Mouse (Mus musculus): ENCODE data around the gene Prodh2. TPM values are rescaled to one million over a fixed set of nuclear protein-coding genes. Genes with fewer than 3 reads are reported as not detected.

The Prodh2 gene
- polyA plus RNA-seq, 1 experiment from 2014 or later: not detected

DNA sequence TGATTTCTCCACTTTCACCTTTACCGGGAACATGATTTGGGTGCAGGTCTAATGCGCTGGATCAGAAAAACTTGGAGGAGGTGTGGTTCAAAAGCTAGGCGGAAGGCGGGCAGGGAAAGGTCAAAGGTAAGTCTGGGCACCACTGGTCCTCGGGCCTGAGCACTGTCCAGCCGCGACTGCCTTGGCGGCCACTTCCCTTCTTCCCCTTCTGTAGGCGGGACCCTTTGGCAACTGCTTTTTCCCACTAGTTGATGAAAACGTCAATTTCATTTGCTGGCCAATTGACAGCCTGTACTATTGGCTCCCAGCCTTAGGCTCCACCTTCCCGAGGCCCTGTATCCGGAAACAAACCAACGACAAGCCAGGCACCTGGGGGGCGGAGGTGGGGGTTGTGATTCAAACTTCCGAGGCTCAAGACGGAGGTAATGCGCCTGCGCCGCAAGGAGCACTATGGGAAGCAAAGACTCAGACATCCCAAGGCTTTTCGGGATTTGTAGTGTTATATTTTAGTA, 66.1 kb downstream of the Prodh2 start, which contains the start of gene Lin37:
Gene Lin37, minus strand, starts transcription at position 396 of the 512 bp plus-strand sequence.
- Histone ChIP-seq H3K4me3 (ENCODE audit: low read depth, low read length) (peak within 1 kb of the TSS; percentile 65), H3K9ac (ENCODE audit: low read depth, low read length) (peak within 1 kb of the TSS; percentile 72), H3K4me1 (ENCODE audit: control insufficient read depth, insufficient read depth, low read length) (peaks cover 28% of the 10 kb centered on the region), H3K4me2 (ENCODE audit: low read length) (peak within 1 kb of the TSS; percentile 92), H3K27ac (ENCODE audit: low read length) (peak within 1 kb of the TSS; percentile 72), H3K9me3 (replicated peaks; ENCODE audit: control insufficient read depth, low read length, poor library complexity, severe bottlenecking) (no peaks in the 10 kb centered on the region), H3K36me3 (ENCODE audit: control insufficient read depth, insufficient read depth, low read length) (peaks cover 19% of the 10 kb centered on the region), H3K27me3 (ENCODE audit: control insufficient read depth, insufficient read depth, low read depth, low read length) (no peaks in the 10 kb centered on the region)
- peak; percentile 88 for ATAC-seq
- WGBS: under 1% methylated on average over 20 of the region's 20 CpGs

DNA sequence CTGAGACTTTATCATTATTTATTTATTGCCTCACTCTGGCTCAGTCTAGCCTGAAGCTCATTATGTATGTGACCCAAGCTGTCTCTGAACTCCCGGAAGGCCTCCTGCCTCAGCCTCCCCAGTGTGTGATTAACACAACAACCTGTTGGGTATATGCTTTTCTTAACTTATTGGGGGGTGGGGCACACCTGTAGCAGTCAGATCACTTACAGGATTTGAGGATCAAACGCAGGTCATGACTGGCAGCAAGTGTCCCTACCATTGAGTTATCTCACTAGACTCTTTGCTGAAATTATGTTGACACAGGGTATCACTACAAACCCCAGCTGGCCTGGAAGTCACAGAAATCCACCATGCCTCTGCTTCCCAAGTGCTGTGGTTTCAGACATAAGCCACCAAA, 66.9 kb downstream of the Prodh2 start:
- Histone ChIP-seq H3K36me3 (ENCODE audit: control insufficient read depth, insufficient read depth, low read length) (peaks cover 14% of the 10 kb centered on the region), H3K9ac (ENCODE audit: low read depth, low read length) (no peak overlapping the region), H3K4me2 (ENCODE audit: low read length) (peak overlapping the region; percentile 92), H3K27me3 (ENCODE audit: control insufficient read depth, insufficient read depth, low read depth, low read length) (no peaks in the 10 kb centered on the region), H3K9me3 (replicated peaks; ENCODE audit: control insufficient read depth, low read length, poor library complexity, severe bottlenecking) (no peaks in the 10 kb centered on the region), H3K4me1 (ENCODE audit: control insufficient read depth, insufficient read depth, low read length) (peaks cover 28% of the 10 kb centered on the region), H3K4me3 (ENCODE audit: low read depth, low read length) (no peak overlapping the region), H3K27ac (ENCODE audit: low read length) (no peak overlapping the region; the same call in 1 of the 2 replicates)
- 63% methylated on average over 2 of the region's 2 CpGs for WGBS
- no peak for ATAC-seq

DNA sequence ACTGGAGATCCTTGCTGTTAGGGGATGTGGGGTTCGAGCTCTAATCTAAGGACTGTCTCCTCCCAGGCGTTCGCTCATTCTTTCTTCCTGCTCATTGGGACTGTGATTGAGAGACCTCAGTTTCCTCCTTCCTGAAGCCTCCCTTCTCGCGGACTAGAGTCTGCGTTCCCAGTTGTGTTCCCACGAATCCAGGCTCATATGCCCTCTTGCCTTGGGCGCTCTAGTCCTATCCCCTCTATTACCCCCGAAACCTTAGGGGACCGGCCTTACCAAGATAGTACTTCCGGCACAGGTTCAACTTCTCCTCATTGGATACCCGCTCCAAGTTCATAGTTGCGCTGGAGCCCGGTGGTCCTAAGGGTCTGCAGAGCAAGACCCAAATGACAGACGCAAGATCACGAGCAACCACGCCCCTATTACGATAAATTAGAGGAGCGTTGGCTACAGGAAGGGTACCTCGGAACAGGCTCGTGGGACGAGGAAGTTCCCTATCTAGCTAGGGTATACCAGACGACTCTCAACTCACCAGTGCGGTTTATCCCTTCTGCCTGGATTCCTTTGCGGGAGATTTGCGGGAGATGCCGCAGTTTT, 69.2 kb downstream of the Prodh2 start:
- peak overlapping the region; percentile 74 for H3K27ac ChIP-seq (ENCODE audit: low read length)
- peak overlapping the region; percentile 61 for H3K9ac ChIP-seq (ENCODE audit: low read depth, low read length)
- peaks cover 28% of the 10 kb centered on the region for H3K4me1 ChIP-seq (ENCODE audit: control insufficient read depth, insufficient read depth, low read length)
- 1% methylated on average over 27 of the region's 27 CpGs for WGBS
- peaks cover 14% of the 10 kb centered on the region for H3K36me3 ChIP-seq (ENCODE audit: control insufficient read depth, insufficient read depth, low read length)
- H3K4me2 ChIP-seq (ENCODE audit: low read length): peak overlapping the region; percentile 83
- H3K4me3 ChIP-seq (ENCODE audit: low read depth, low read length): peak overlapping the region; percentile 70
- no peaks in the 10 kb centered on the region for H3K9me3 ChIP-seq (replicated peaks; ENCODE audit: control insufficient read depth, low read length, poor library complexity, severe bottlenecking)
- ATAC-seq: no peak; the same call in 1 of the 2 replicates
- H3K27me3 ChIP-seq (ENCODE audit: control insufficient read depth, insufficient read depth, low read depth, low read length): no peaks in the 10 kb centered on the region

Small RNA genes lying within 50 kb of the gene (microRNA-seq; reads per million reads assigned to microRNA genes)
- 0.52 reads per million for gene Gm38670

Other genes starting within 250 kb of the Prodh2 start
- gene Thap8, start 213.5 kb upstream of the Prodh2 start, polyA plus RNA-seq (2015; fragmentation: Nextera tagmentation; extraction: Ambion mirVana): 0.51 and 1.3 TPM in 2 replicates
- 3.8 and 4.0 TPM in 2 replicates for gene Wdr62, start 213.2 kb upstream of the Prodh2 start, polyA plus RNA-seq (2015; fragmentation: Nextera tagmentation; extraction: Ambion mirVana)
- gene Clip3, start 201.9 kb upstream of the Prodh2 start, polyA plus RNA-seq (2015; fragmentation: Nextera tagmentation; extraction: Ambion mirVana): 100 and 124 TPM in 2 replicates
- 120 and 127 TPM in 2 replicates for gene Alkbh6, start 184.9 kb upstream of the Prodh2 start, polyA plus RNA-seq (2015; fragmentation: Nextera tagmentation; extraction: Ambion mirVana)
- gene Syne4, start 178.8 kb upstream of the Prodh2 start, polyA plus RNA-seq (2015; fragmentation: Nextera tagmentation; extraction: Ambion mirVana): 13.4 and 16.0 TPM in 2 replicates
- not detected in 2 replicates for gene E130208F15Rik, start 171.9 kb upstream of the Prodh2 start, polyA plus RNA-seq (2015; fragmentation: Nextera tagmentation; extraction: Ambion mirVana)
- 15.2 and 16.9 TPM in 2 replicates for gene Sdhaf1, start 169.7 kb upstream of the Prodh2 start, polyA plus RNA-seq (2015; fragmentation: Nextera tagmentation; extraction: Ambion mirVana)
- gene Lrfn3, start 130.8 kb upstream of the Prodh2 start, polyA plus RNA-seq (2015; fragmentation: Nextera tagmentation; extraction: Ambion mirVana): 15.2 and 15.7 TPM in 2 replicates
- 15.3 and 23.5 TPM in 2 replicates for gene Tyrobp, start 79.9 kb upstream of the Prodh2 start, polyA plus RNA-seq (2015; fragmentation: Nextera tagmentation; extraction: Ambion mirVana)
- gene Hcst, start 73.8 kb upstream of the Prodh2 start, polyA plus RNA-seq (2015; fragmentation: Nextera tagmentation; extraction: Ambion mirVana): not detected in 2 replicates
- gene Nfkbid, start 71.9 kb upstream of the Prodh2 start, polyA plus RNA-seq (2015; fragmentation: Nextera tagmentation; extraction: Ambion mirVana): 2.7 and 2.9 TPM in 2 replicates
- 761 and 788 TPM in 2 replicates for gene Aplp1, start 48.1 kb upstream of the Prodh2 start, polyA plus RNA-seq (2015; fragmentation: Nextera tagmentation; extraction: Ambion mirVana)
- gene Kirrel2, start 35.9 kb upstream of the Prodh2 start, polyA plus RNA-seq (2015; fragmentation: Nextera tagmentation; extraction: Ambion mirVana): 0.67 and 0.73 TPM in 2 replicates
- 0.46 and 0.50 TPM in 2 replicates for gene Nphs1, start 35.3 kb upstream of the Prodh2 start, polyA plus RNA-seq (2015; fragmentation: Nextera tagmentation; extraction: Ambion mirVana)
- gene Arhgap33, start 41.4 kb downstream of the Prodh2 start, polyA plus RNA-seq (2015; fragmentation: Nextera tagmentation; extraction: Ambion mirVana): 140 and 149 TPM in 2 replicates
- 7.5 and 11.2 TPM in 2 replicates for gene Hspb6, start 58.6 kb downstream of the Prodh2 start, polyA plus RNA-seq (2015; fragmentation: Nextera tagmentation; extraction: Ambion mirVana)
- 8.2 and 8.5 TPM in 2 replicates for gene Proser3, start 58.7 kb downstream of the Prodh2 start, polyA plus RNA-seq (2015; fragmentation: Nextera tagmentation; extraction: Ambion mirVana)
- gene Lin37, start 66.2 kb downstream of the Prodh2 start, polyA plus RNA-seq (2015; fragmentation: Nextera tagmentation; extraction: Ambion mirVana): 52.1 and 63.8 TPM in 2 replicates
- gene U2af1l4, start 69.7 kb downstream of the Prodh2 start, polyA plus RNA-seq (2015; fragmentation: Nextera tagmentation; extraction: Ambion mirVana): 82.0 and 88.4 TPM in 2 replicates
- 18.6 and 19.2 TPM in 2 replicates for gene Gm49396, start 69.7 kb downstream of the Prodh2 start, polyA plus RNA-seq (2015; fragmentation: Nextera tagmentation; extraction: Ambion mirVana)
- 116 and 124 TPM in 2 replicates for gene Psenen, start 70.0 kb downstream of the Prodh2 start, polyA plus RNA-seq (2015; fragmentation: Nextera tagmentation; extraction: Ambion mirVana)
- 4.5 and 4.8 TPM in 2 replicates for gene Igflr1, start 71.8 kb downstream of the Prodh2 start, polyA plus RNA-seq (2015; fragmentation: Nextera tagmentation; extraction: Ambion mirVana)
- 9.1 and 11.0 TPM in 2 replicates for gene Kmt2b, start 95.1 kb downstream of the Prodh2 start, polyA plus RNA-seq (2015; fragmentation: Nextera tagmentation; extraction: Ambion mirVana)
- gene Zbtb32, start 105.3 kb downstream of the Prodh2 start, polyA plus RNA-seq (2015; fragmentation: Nextera tagmentation; extraction: Ambion mirVana): 0.20 and 0.22 TPM in 2 replicates
- gene Upk1a, start 119.2 kb downstream of the Prodh2 start, polyA plus RNA-seq (2015; fragmentation: Nextera tagmentation; extraction: Ambion mirVana): 0.29 and 0.46 TPM in 2 replicates
- 1,035 and 1,037 TPM in 2 replicates for gene Cox6b1, start 132.5 kb downstream of the Prodh2 start, polyA plus RNA-seq (2015; fragmentation: Nextera tagmentation; extraction: Ambion mirVana)
- gene Etv2, start 142.2 kb downstream of the Prodh2 start, polyA plus RNA-seq (2015; fragmentation: Nextera tagmentation; extraction: Ambion mirVana): not detected in 2 replicates
- 127 and 132 TPM in 2 replicates for gene Rbm42, start 156.7 kb downstream of the Prodh2 start, polyA plus RNA-seq (2015; fragmentation: Nextera tagmentation; extraction: Ambion mirVana)
- gene Haus5, start 171.4 kb downstream of the Prodh2 start, polyA plus RNA-seq (2015; fragmentation: Nextera tagmentation; extraction: Ambion mirVana): 24.4 and 26.9 TPM in 2 replicates
- not detected in 2 replicates for gene Pmis2, start 178.0 kb downstream of the Prodh2 start, polyA plus RNA-seq (2015; fragmentation: Nextera tagmentation; extraction: Ambion mirVana)
- gene 2200002J24Rik, start 205.3 kb downstream of the Prodh2 start, polyA plus RNA-seq (2015; fragmentation: Nextera tagmentation; extraction: Ambion mirVana): not detected in 2 replicates
- 1.2 and 2.2 TPM in 2 replicates for gene Atp4a, start 218.6 kb downstream of the Prodh2 start, polyA plus RNA-seq (2015; fragmentation: Nextera tagmentation; extraction: Ambion mirVana)
- 233 and 254 TPM in 2 replicates for gene Tmem147, start 235.9 kb downstream of the Prodh2 start, polyA plus RNA-seq (2015; fragmentation: Nextera tagmentation; extraction: Ambion mirVana)

Measured in midbrain, embryonic 16.5 days (tissue).